Mouse (Mus musculus): ENCODE measurements around the gene Lrrc51. TPM values are rescaled to one million over a fixed set of nuclear protein-coding genes. Genes with fewer than 3 reads are reported as not detected.

Lrrc51 gene
- polyA plus RNA-seq (2015; fragmentation: Nextera tagmentation; extraction: Ambion mirVana): 6.8 and 7.0 TPM in 2 replicates

GRCm38 (mm10) chr7:101933751-101934240, at the start of gene Lrrc51, which contains the start of gene Numa1:
Lrrc51 (minus strand) TSS chr7:101933895.
Numa1 (plus strand) TSS chr7:101934111.
- Histone ChIP-seq H3K4me2 (replicated peaks; ENCODE audit: low read depth) (peak within 1 kb of the TSS; percentile 77), H3K4me1 (replicated peaks; ENCODE audit: control insufficient read depth, insufficient read depth) (no peaks in the 10 kb centered on the region), H3K9me3 (ENCODE audit: control insufficient read depth, low read length) (no peaks in the 10 kb centered on the region), H3K4me3 (ENCODE audit: low read depth, low read length) (peak within 1 kb of the TSS; percentile 73), H3K36me3 (ENCODE audit: control insufficient read depth, insufficient read depth, low read length) (no peaks in the 10 kb centered on the region), H3K27me3 (ENCODE audit: control insufficient read depth, insufficient read depth, low read length) (no peaks in the 10 kb centered on the region), H3K27ac (replicated peaks) (peak within 1 kb of the TSS; percentile 93), H3K9ac (ENCODE audit: low read length) (peak within 1 kb of the TSS; percentile 80)
- TF ChIP-seq CTCF (IDR thresholded peaks at IDR 0.05; ENCODE audit: low read depth) (no peak), EP300 (optimal IDR thresholded peaks at IDR 0.05) (no peak)
- under 1% methylated on average over 40 of the region's 40 CpGs for WGBS
- peak; percentile 98 for DNase-seq (ENCODE audit: low spot score)
- ATAC-seq (ENCODE audit: low FRiP score, low TSS enrichment): peak; percentile 98

GRCm38 (mm10) chr7:101982735-101983134, 49.0 kb upstream of the Lrrc51 start:
- 90% methylated on average over 1 of the region's 1 CpGs for WGBS
- DNase-seq (ENCODE audit: low spot score) (no peak), ATAC-seq (ENCODE audit: low FRiP score, low TSS enrichment) (peak; percentile 38; the same call in 1 of the 2 replicates)
- no peaks in the 10 kb centered on the region for H3K27me3 ChIP-seq (ENCODE audit: control insufficient read depth, insufficient read depth, low read length)
- no peak overlapping the region for H3K4me3 ChIP-seq (ENCODE audit: low read depth, low read length)
- H3K9me3 ChIP-seq (ENCODE audit: control insufficient read depth, low read length): no peaks in the 10 kb centered on the region
- H3K4me1 ChIP-seq (replicated peaks; ENCODE audit: control insufficient read depth, insufficient read depth): no peaks in the 10 kb centered on the region
- H3K36me3 ChIP-seq (ENCODE audit: control insufficient read depth, insufficient read depth, low read length): peaks cover 4% of the 10 kb centered on the region; the same call in 1 of the 2 replicates
- no peak overlapping the region for H3K27ac ChIP-seq (replicated peaks)
- H3K9ac ChIP-seq (ENCODE audit: low read length): no peak overlapping the region
- no peak overlapping the region for H3K4me2 ChIP-seq (replicated peaks; ENCODE audit: low read depth)
- TF ChIP-seq CTCF (IDR thresholded peaks at IDR 0.05; ENCODE audit: low read depth) (no peak), EP300 (optimal IDR thresholded peaks at IDR 0.05) (no peak)

- 0 out of 2 replicates have a peak overlapping the region, but pooled peaks have one; percentile 5 for H3K27ac ChIP-seq (replicated peaks)
- TF ChIP-seq CTCF (IDR thresholded peaks at IDR 0.05; ENCODE audit: low read depth) (no peak), EP300 (optimal IDR thresholded peaks at IDR 0.05) (no peak)
- ATAC-seq (ENCODE audit: low FRiP score, low TSS enrichment) (no peak), DNase-seq (ENCODE audit: low spot score) (no peak)
- H3K27me3 ChIP-seq (ENCODE audit: control insufficient read depth, insufficient read depth, low read length): no peaks in the 10 kb centered on the region
- 28% methylated on average over 2 of the region's 2 CpGs for WGBS
- no peaks in the 10 kb centered on the region for H3K9me3 ChIP-seq (ENCODE audit: control insufficient read depth, low read length)
- peaks cover 3% of the 10 kb centered on the region; the same call in 1 of the 2 replicates for H3K4me1 ChIP-seq (replicated peaks; ENCODE audit: control insufficient read depth, insufficient read depth)
- H3K4me2 ChIP-seq (replicated peaks; ENCODE audit: low read depth): no peak overlapping the region
- no peaks in the 10 kb centered on the region for H3K36me3 ChIP-seq (ENCODE audit: control insufficient read depth, insufficient read depth, low read length)
- no peak overlapping the region for H3K4me3 ChIP-seq (ENCODE audit: low read depth, low read length)
- no peak overlapping the region for H3K9ac ChIP-seq (ENCODE audit: low read length)
Observed at GRCm38 (mm10) chr7:101974505-101974904, 40.8 kb upstream of the Lrrc51 start.

- Histone ChIP-seq H3K9me3 (ENCODE audit: control insufficient read depth, low read length) (no peaks in the 10 kb centered on the region), H3K4me1 (replicated peaks; ENCODE audit: control insufficient read depth, insufficient read depth) (peaks cover 3% of the 10 kb centered on the region; the same call in 1 of the 2 replicates), H3K4me3 (ENCODE audit: low read depth, low read length) (no peak overlapping the region), H3K27me3 (ENCODE audit: control insufficient read depth, insufficient read depth, low read length) (no peaks in the 10 kb centered on the region), H3K4me2 (replicated peaks; ENCODE audit: low read depth) (no peak overlapping the region), H3K27ac (replicated peaks) (no peak overlapping the region), H3K9ac (ENCODE audit: low read length) (no peak overlapping the region), H3K36me3 (ENCODE audit: control insufficient read depth, insufficient read depth, low read length) (no peaks in the 10 kb centered on the region)
- DNase-seq (ENCODE audit: low spot score) (no peak), ATAC-seq (ENCODE audit: low FRiP score, low TSS enrichment) (no peak)
- WGBS: 58% methylated on average over 3 of the region's 3 CpGs
- TF ChIP-seq CTCF (IDR thresholded peaks at IDR 0.05; ENCODE audit: low read depth): no peak
- TF ChIP-seq EP300 (optimal IDR thresholded peaks at IDR 0.05): no peak
Observed at GRCm38 (mm10) chr7:101973730-101974129, 40.0 kb upstream of the Lrrc51 start.

- Histone ChIP-seq H3K9ac (ENCODE audit: low read length) (peak overlapping the region; percentile 84), H3K4me3 (ENCODE audit: low read depth, low read length) (peak overlapping the region; percentile 72), H3K27ac (replicated peaks) (peak overlapping the region; percentile 100), H3K4me1 (replicated peaks; ENCODE audit: control insufficient read depth, insufficient read depth) (peaks cover 3% of the 10 kb centered on the region; the same call in 1 of the 2 replicates), H3K4me2 (replicated peaks; ENCODE audit: low read depth) (peak overlapping the region; percentile 82), H3K36me3 (ENCODE audit: control insufficient read depth, insufficient read depth, low read length) (no peaks in the 10 kb centered on the region), H3K27me3 (ENCODE audit: control insufficient read depth, insufficient read depth, low read length) (no peaks in the 10 kb centered on the region), H3K9me3 (ENCODE audit: control insufficient read depth, low read length) (no peaks in the 10 kb centered on the region)
- DNase-seq (ENCODE audit: low spot score): no peak
- ATAC-seq (ENCODE audit: low FRiP score, low TSS enrichment): no peak
- 34% methylated on average over 2 of the region's 2 CpGs for WGBS
- TF ChIP-seq CTCF (IDR thresholded peaks at IDR 0.05; ENCODE audit: low read depth) (no peak), EP300 (optimal IDR thresholded peaks at IDR 0.05) (no peak)
Observed at GRCm38 (mm10) chr7:101971721-101972120, 38.0 kb upstream of the Lrrc51 start.

GRCm38 (mm10) chr7:101970821-101971461, 37.2 kb upstream of the Lrrc51 start:
- H3K4me1 ChIP-seq (replicated peaks; ENCODE audit: control insufficient read depth, insufficient read depth): peaks cover 3% of the 10 kb centered on the region; the same call in 1 of the 2 replicates
- H3K27ac ChIP-seq (replicated peaks): peak overlapping the region; percentile 100
- H3K36me3 ChIP-seq (ENCODE audit: control insufficient read depth, insufficient read depth, low read length): no peaks in the 10 kb centered on the region
- no peaks in the 10 kb centered on the region for H3K27me3 ChIP-seq (ENCODE audit: control insufficient read depth, insufficient read depth, low read length)
- H3K9ac ChIP-seq (ENCODE audit: low read length): peak overlapping the region; percentile 84
- peak; percentile 77 for ATAC-seq (ENCODE audit: low FRiP score, low TSS enrichment)
- peak; percentile 83 for DNase-seq (ENCODE audit: low spot score)
- TF ChIP-seq CTCF (IDR thresholded peaks at IDR 0.05; ENCODE audit: low read depth): peak; percentile 20; the same call in 1 of the 2 replicates
- no peak for TF ChIP-seq EP300 (optimal IDR thresholded peaks at IDR 0.05)
- H3K9me3 ChIP-seq (ENCODE audit: control insufficient read depth, low read length): no peaks in the 10 kb centered on the region
- under 1% methylated on average over 19 of the region's 19 CpGs for WGBS
- H3K4me2 ChIP-seq (replicated peaks; ENCODE audit: low read depth): peak overlapping the region; percentile 82
- H3K4me3 ChIP-seq (ENCODE audit: low read depth, low read length): peak overlapping the region; percentile 72
